Mouse (Mus musculus) embryonic facial prominence, embryonic 12.5 days (tissue): ENCODE data around the gene Olfr718-ps1. TPM values are rescaled to one million over a fixed set of nuclear protein-coding genes. Genes with fewer than 3 reads are reported as not detected.
"Not testable (repeated sequence)": the region's sequence is repeated elsewhere in the genome, so short reads cannot be mapped to it uniquely, and the experiment has no call there.

Source experiments
- ATAC-seq: fragments of 200-750 bp; cut with Nextera tagmentation; 2 replicates; pipeline ENCODE4 v1.8.0; 2017; ENCODE audit not compliant: insufficient number of reproducible peaks, insufficient read depth, low FRiP score, low TSS enrichment
- H3K27ac ChIP-seq: fragments of 300-500 bp; sonication (generic); 2 replicates; pipeline ENCODE4 v1.5.1; 2016; ENCODE audit warnings: mild to moderate bottlenecking
- H3K27me3 ChIP-seq: fragments of 300-500 bp; sonication (generic); 2 replicates; pipeline ENCODE4 v1.6.1; 2016; ENCODE audit warnings: mild to moderate bottlenecking, moderate library complexity
- H3K36me3 ChIP-seq: fragments of 300-500 bp; sonication (generic); 2 replicates; pipeline ENCODE4 v1.6.1; 2016; ENCODE audit warnings: mild to moderate bottlenecking
- H3K4me1 ChIP-seq: fragments of 300-500 bp; sonication (generic); 2 replicates; pipeline ENCODE4 v1.6.1; 2016
- H3K4me2 ChIP-seq: fragments of 300-500 bp; sonication (generic); replicated peaks from 2 replicates; pipeline ENCODE4 v1.6.1; 2016; ENCODE audit warnings: mild to moderate bottlenecking, moderate library complexity
- H3K4me3 ChIP-seq: fragments of 300-500 bp; sonication (generic); 2 replicates; pipeline ENCODE4 v1.5.1; 2016; ENCODE audit warnings: mild to moderate bottlenecking
- H3K9ac ChIP-seq: fragments of 300-500 bp; sonication (generic); 2 replicates; pipeline ENCODE4 v1.6.1; 2016; ENCODE audit warnings: mild to moderate bottlenecking, moderate library complexity
- H3K9me3 ChIP-seq: fragments of 300-500 bp; sonication (generic); 2 replicates; pipeline ENCODE4 v1.6.1; 2016; ENCODE audit warnings: mild to moderate bottlenecking, moderate library complexity
- WGBS: fragments of 180-500 bp; shearing (Covaris S2); methylation state at CpG from one replicate; pipeline ENCODE4 v1.1.7; 2016; 5-methylcytosine and 5-hydroxymethylcytosine counted together
- polyA plus RNA-seq: library from polyadenylated mRNA; unstranded; fragments of >200 nt; fragmentation: Nextera tagmentation; extraction: Ambion mirVana; gene quantifications from 2 replicates; pipeline ENCODE4 v1.2.1, GENCODE M21; 2016

The Olfr718-ps1 gene
- polyA plus RNA-seq: 0.05 and 0.09 TPM in 2 replicates

GRCm38 (mm10) chr5:143147481-143147880, at the start of gene Olfr718-ps1:
Gene Olfr718-ps1, minus strand, starts transcription at chr5:143147581.
- Histone ChIP-seq H3K4me2 (no peak within 1 kb of the TSS), H3K4me3 (no peak within 1 kb of the TSS), H3K4me1 (no peaks in the 10 kb centered on the region), H3K9me3 (peaks cover 3% of the 10 kb centered on the region; the same call in 1 of the 2 replicates), H3K27me3 (no peaks in the 10 kb centered on the region), H3K9ac (no peak within 1 kb of the TSS), H3K36me3 (no peaks in the 10 kb centered on the region), H3K27ac (no peak within 1 kb of the TSS)
- ATAC-seq: no peak
- 66% methylated on average over 3 of the region's 3 CpGs for WGBS

- no peak for ATAC-seq
- no peak overlapping the region for H3K4me3 ChIP-seq
- H3K9ac ChIP-seq: no peak overlapping the region
- H3K36me3 ChIP-seq: no peaks in the 10 kb centered on the region
- no peaks in the 10 kb centered on the region for H3K9me3 ChIP-seq
- 79% methylated on average over 4 of the region's 4 CpGs for WGBS
- H3K27ac ChIP-seq: no peak overlapping the region
- H3K27me3 ChIP-seq: no peaks in the 10 kb centered on the region
- no peaks in the 10 kb centered on the region for H3K4me1 ChIP-seq
- no peak overlapping the region for H3K4me2 ChIP-seq
These were observed 49.1 kb upstream of the Olfr718-ps1 start for GRCm38 (mm10) chr5:143196506-143196905.

GRCm38 (mm10) chr5:143195166-143195565, 47.8 kb upstream of the Olfr718-ps1 start:
- no peak overlapping the region for H3K9ac ChIP-seq
- no peaks in the 10 kb centered on the region for H3K27me3 ChIP-seq
- H3K27ac ChIP-seq: no peak overlapping the region
- no peaks in the 10 kb centered on the region for H3K9me3 ChIP-seq
- no peaks in the 10 kb centered on the region for H3K36me3 ChIP-seq
- no peak overlapping the region for H3K4me2 ChIP-seq
- no peaks in the 10 kb centered on the region for H3K4me1 ChIP-seq
- 75% methylated on average over 2 of the region's 2 CpGs for WGBS
- no peak for ATAC-seq
- H3K4me3 ChIP-seq: no peak overlapping the region

- 73% methylated on average over 8 of the region's 8 CpGs for WGBS
- not testable (repeated sequence) for ATAC-seq
These were observed 47.4 kb upstream of the Olfr718-ps1 start for GRCm38 (mm10) chr5:143194747-143195146.

GRCm38 (mm10) chr5:143192806-143193205, 45.4 kb upstream of the Olfr718-ps1 start:
- ATAC-seq: no peak
- 92% methylated on average over 8 of the region's 8 CpGs for WGBS
- no peak overlapping the region for H3K4me3 ChIP-seq
- no peaks in the 10 kb centered on the region for H3K4me1 ChIP-seq
- H3K4me2 ChIP-seq: no peak overlapping the region
- no peaks in the 10 kb centered on the region for H3K9me3 ChIP-seq
- no peak overlapping the region for H3K27ac ChIP-seq
- H3K27me3 ChIP-seq: no peaks in the 10 kb centered on the region
- H3K9ac ChIP-seq: no peak overlapping the region
- no peaks in the 10 kb centered on the region for H3K36me3 ChIP-seq

More at GRCm38 (mm10) chr5:143194747-143195146, 47.4 kb upstream of the Olfr718-ps1 start:
- not testable (repeated sequence) for H3K9me3 ChIP-seq, H3K4me2 ChIP-seq, H3K4me3 ChIP-seq, H3K27ac ChIP-seq, H3K36me3 ChIP-seq, H3K9ac ChIP-seq, H3K4me1 ChIP-seq, H3K27me3 ChIP-seq

- not testable (repeated sequence) for H3K9me3 ChIP-seq, H3K9ac ChIP-seq, H3K4me2 ChIP-seq, H3K4me3 ChIP-seq, H3K27ac ChIP-seq, H3K36me3 ChIP-seq, ATAC-seq, H3K27me3 ChIP-seq, H3K4me1 ChIP-seq
- 82% methylated on average over 1 of the region's 1 CpGs for WGBS
These were observed 40.6 kb upstream of the Olfr718-ps1 start for GRCm38 (mm10) chr5:143188014-143188413.

GRCm38 (mm10) chr5:143180255-143181076, 33.1 kb upstream of the Olfr718-ps1 start, which contains the start of the genes Rbak and Spdye4b:
Gene Rbak, minus strand, starts transcription at chr5:143180775.
Gene Spdye4b, plus strand, starts transcription at chr5:143181017.
- Histone ChIP-seq H3K4me3 (peak within 1 kb of the TSS; percentile 86), H3K4me1 (peaks cover 12% of the 10 kb centered on the region), H3K27ac (peak within 1 kb of the TSS; percentile 80), H3K4me2 (peak within 1 kb of the TSS; percentile 93), H3K36me3 (peaks cover 30% of the 10 kb centered on the region), H3K9ac (peak within 1 kb of the TSS; percentile 90), H3K9me3 (0 out of 2 replicates have a peak, but pooled peaks cover 3% of the 10 kb centered on the region), H3K27me3 (no peaks in the 10 kb centered on the region)
- under 1% methylated on average over 58 of the region's 58 CpGs for WGBS
- ATAC-seq: peak; percentile 96

GRCm38 (mm10) chr5:143179179-143179578, 31.8 kb upstream of the Olfr718-ps1 start:
- WGBS: 38% methylated on average over 6 of the region's 6 CpGs
- H3K36me3 ChIP-seq: peaks cover 42% of the 10 kb centered on the region
- 0 out of 2 replicates have a peak, but pooled peaks cover 3% of the 10 kb centered on the region for H3K9me3 ChIP-seq
- H3K4me2 ChIP-seq: peak overlapping the region; percentile 93
- H3K4me3 ChIP-seq: peak overlapping the region; percentile 86
- ATAC-seq: no peak
- no peaks in the 10 kb centered on the region for H3K27me3 ChIP-seq
- H3K4me1 ChIP-seq: peaks cover 12% of the 10 kb centered on the region
- peak overlapping the region; percentile 90; the same call in 1 of the 2 replicates for H3K9ac ChIP-seq
- no peak overlapping the region for H3K27ac ChIP-seq

- Histone ChIP-seq H3K36me3 (peaks cover 57% of the 10 kb centered on the region), H3K9ac (no peak overlapping the region), H3K27ac (no peak overlapping the region), H3K9me3 (0 out of 2 replicates have a peak, but pooled peaks cover 3% of the 10 kb centered on the region), H3K27me3 (no peaks in the 10 kb centered on the region), H3K4me2 (no peak overlapping the region), H3K4me1 (peaks cover 12% of the 10 kb centered on the region), H3K4me3 (no peak overlapping the region)
- no peak for ATAC-seq
- 86% methylated on average over 3 of the region's 3 CpGs for WGBS
These were observed 30.3 kb upstream of the Olfr718-ps1 start for GRCm38 (mm10) chr5:143177541-143178200.

GRCm38 (mm10) chr5:143175970-143176369, 28.6 kb upstream of the Olfr718-ps1 start:
- Histone ChIP-seq H3K27me3 (no peaks in the 10 kb centered on the region), H3K4me2 (no peak overlapping the region), H3K4me1 (peaks cover 12% of the 10 kb centered on the region), H3K9ac (no peak overlapping the region), H3K27ac (no peak overlapping the region), H3K36me3 (peaks cover 74% of the 10 kb centered on the region), H3K4me3 (no peak overlapping the region), H3K9me3 (0 out of 2 replicates have a peak, but pooled peaks cover 3% of the 10 kb centered on the region)
- ATAC-seq: no peak
- WGBS: 91% methylated on average over 4 of the region's 4 CpGs

- ATAC-seq: no peak
- H3K4me1 ChIP-seq: no peaks in the 10 kb centered on the region
These were observed 18.2 kb upstream of the Olfr718-ps1 start for GRCm38 (mm10) chr5:143165508-143166070.

More at GRCm38 (mm10) chr5:143165508-143166070, 18.2 kb upstream of the Olfr718-ps1 start:
- H3K9ac ChIP-seq: no peak overlapping the region
- whole genome bisulfite sequencing: 13% methylated on average over 18 of the region's 18 CpGs
- H3K36me3 ChIP-seq: no peaks in the 10 kb centered on the region
- no peak overlapping the region for H3K27ac ChIP-seq
- H3K27me3 ChIP-seq: no peaks in the 10 kb centered on the region
- H3K4me3 ChIP-seq: no peak overlapping the region
- H3K9me3 ChIP-seq: no peaks in the 10 kb centered on the region
- H3K4me2 ChIP-seq: no peak overlapping the region
